11 mouse cellular contexts compared by ENCODE assay signal in genomic region chr14:57980179-57980578, GRCm38 (mm10). TPM values are rescaled to one million over a fixed set of nuclear protein-coding genes. Genes with fewer than 3 reads are reported as not detected.
DNase-seq lines count a peak whose midpoint lies in the region; ATAC-seq and TF ChIP-seq lines count a peak whose summit lies in the region.
"Had no signal": no experiment of that assay in that cellular context is flagged by ENCODE, and none has a peak within 500 bp of the region (broad histone marks: within the 10 kb centered on the region; RNA-seq: fewer than 3 reads in every experiment).

No protein-coding gene starts in this region.

- no peaks in the 10 kb centered on the region for H3K27me3 ChIP-seq in limb, embryonic 14.5 days (ENCODE audit: control insufficient read depth, insufficient read depth, low read length)
- H3K27me3 ChIP-seq: intestine, embryonic 15.5 days had no signal

- H3K9ac ChIP-seq in limb, embryonic 14.5 days (ENCODE audit: low read depth, low read length, severe bottlenecking) = no peak overlapping the region
- H3K9ac ChIP-seq: intestine, embryonic 15.5 days had no signal

- peak; percentile 41 to 78 for DNase-seq in adrenal gland, adult (ENCODE audit: inconsistent age in 2 of 2, low spot score in 1 of 2)
- no peak for DNase-seq in adrenal gland, postnatal 25 days
- DNase-seq in kidney, postnatal 10 days = peak; percentile 21
- DNase-seq in kidney, postnatal 14 days = no peak
- DNase-seq in brain, adult 2 months (ENCODE audit: low read depth, low spot score) = peak; percentile 55
- DNase-seq in limb, embryonic 14.5 days (ENCODE audit: low spot score) = peak; percentile 39
- DNase-seq in kidney, adult 18-20 months = no peak
- DNase-seq: cerebellum, adult 11-12 months; retina, postnatal 1 day had no signal

- H3K36me3 ChIP-seq in limb, embryonic 14.5 days (ENCODE audit: control insufficient read depth, insufficient read depth, low read length) = no peaks in the 10 kb centered on the region
- H3K36me3 ChIP-seq: intestine, embryonic 15.5 days had no signal

- TF ChIP-seq POLR2A in limb, embryonic 14.5 days (IDR thresholded peaks at IDR 0.05; ENCODE audit: borderline replicate concordance, extremely low read depth, insufficient read depth, insufficient read length) = no peak

- peaks cover 37% of the 10 kb centered on the region for H3K4me1 ChIP-seq in limb, embryonic 14.5 days (ENCODE audit: control insufficient read depth, insufficient read depth, low read length)
- H3K4me1 ChIP-seq: intestine, embryonic 15.5 days had no signal

- no peak overlapping the region for H3K4me2 ChIP-seq in limb, embryonic 14.5 days (replicated peaks; ENCODE audit: low read depth, low read length, severe bottlenecking)
- H3K4me2 ChIP-seq: intestine, embryonic 15.5 days had no signal

- ATAC-seq in limb, embryonic 14.5 days (ENCODE audit: low FRiP score, low read depth) = peak; percentile 17; the same call in 1 of the 2 replicates
- no peak for ATAC-seq in erythroid progenitor cell, adult 5-6 weeks (replicated peaks; ENCODE audit: low FRiP score, poor library complexity, severe bottlenecking)
- ATAC-seq: intestine, embryonic 15.5 days had no signal

- WGBS in limb, embryonic 14.5 days = 13% methylated on average over 3 of the region's 3 CpGs

- H3K4me3 ChIP-seq in limb, embryonic 14.5 days (replicated peaks; ENCODE audit: low read length) = no peak overlapping the region
- H3K4me3 ChIP-seq: intestine, embryonic 15.5 days had no signal

- H3K27ac ChIP-seq in limb, embryonic 14.5 days (replicated peaks; ENCODE audit: low read depth, low read length) = no peak overlapping the region
- H3K27ac ChIP-seq: intestine, embryonic 15.5 days had no signal

- H3K9me3 ChIP-seq in limb, embryonic 14.5 days (ENCODE audit: control insufficient read depth, low read length) = no peaks in the 10 kb centered on the region
- H3K9me3 ChIP-seq: intestine, embryonic 15.5 days had no signal

RNA-seq across cellular contexts. Expression of gene Micu2, which starts 18.9 kb away (rescaled TPM):
- 49.1 and 70.1 TPM in 2 replicates for total RNA-seq in adrenal gland, postnatal 25 days (2021)
- 30.3 and 42.7 TPM in 2 replicates for polyA plus RNA-seq in limb, embryonic 14.5 days (2012; rRNA removed)
- polyA plus RNA-seq in limb, embryonic 14.5 days (2014; fragmentation: Nextera tagmentation; extraction: Ambion mirVana) = 67.1 and 68.3 TPM in 2 replicates
- total RNA-seq in erythroid progenitor cell, adult 5-6 weeks (2015; ENCODE audit: low replicate concordance) = 14.3 and 26.7 TPM in 2 replicates
- total RNA-seq in erythroid progenitor cell, adult 5-6 weeks (2017; ENCODE audit: low replicate concordance) = 39.6 and 45.7 TPM in 2 replicates

Comparison
In these comparisons a context has a peak if more than half of its experiments do, and no peak if none do; other contexts are left out.
1. DNase-seq: peak in adrenal gland, adult (2 of 2), kidney, postnatal 10 days (single experiment), brain, adult 2 months (single experiment) and limb, embryonic 14.5 days (single experiment); none in adrenal gland, postnatal 25 days (single experiment), kidney, postnatal 14 days (single experiment) and kidney, adult 18-20 months (single experiment).